Mouse (Mus musculus) embryonic stem cell, embryonic (primary cell): Measurements from ENCODE around the gene Gna11.

ENCODE experiments used
- CTCF ChIA-PET, 4 experiments: fragments of 300-600 bp in 2 of 4; fragments of 350-600 bp in 2 of 4; sonication (Branson Sonifier 250); formaldehyde crosslinking; loops; one replicate each; lab custom pipeline; 2022; ENCODE audit warnings: inconsistent platforms in 2 of 4; lab: Charles Lee
- POLR2A ChIA-PET, 4 experiments: fragments of 300-600 bp in 2 of 4; fragments of 350-600 bp in 2 of 4; sonication (Branson Sonifier 250); formaldehyde crosslinking; loops; one replicate each; lab custom pipeline; 2022; ENCODE audit warnings: antibody characterized with exemption in 4 of 4, inconsistent platforms in 1 of 4; lab: Charles Lee

The Gna11 gene

DNA sequence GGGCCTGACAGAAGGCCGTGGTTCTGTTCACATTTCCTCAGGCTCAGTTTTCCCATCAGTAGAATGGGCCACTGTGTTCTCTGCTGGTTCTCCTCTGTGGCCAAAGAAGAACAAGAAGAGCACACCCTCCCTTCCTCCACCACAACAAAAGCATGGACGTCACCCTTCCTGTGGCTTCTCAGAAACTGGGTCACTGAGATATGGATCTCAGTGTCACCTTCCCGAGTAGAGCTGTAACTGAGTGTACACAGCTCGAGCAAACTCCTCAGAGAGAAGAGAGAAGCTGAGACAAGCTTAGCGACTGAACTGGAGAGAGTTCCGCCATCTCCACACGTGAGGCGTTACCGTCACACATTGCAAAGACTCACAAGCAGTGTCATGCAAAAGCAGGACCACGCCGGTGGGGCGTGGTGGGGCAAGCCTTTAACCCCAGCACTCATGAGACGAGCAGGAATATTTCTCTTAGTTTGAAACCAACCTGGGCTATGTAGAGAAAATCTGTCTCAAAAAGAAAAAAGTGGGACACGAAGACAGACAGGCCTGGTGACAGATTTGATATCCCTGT, 34.7 kb downstream of the Gna11 start:
- CTCF ChIA-PET: interaction anchor here in 2 of 4 experiments (0.6 to 6.2 kb wide), 7 partner anchors 8 to 320 kb away, joined by 3 to 63 read pairs (median 3); no protein-coding TSS in a partner anchor

GRCm38 (mm10) chr10:81507691-81508489, 37.1 kb downstream of the Gna11 start:
- ChIA-PET CTCF (interaction anchor here (0.6 to 6.2 kb wide), 40 partner anchors 9 to 314 kb away, joined by 3 to 63 read pairs (median 4); partner anchors contain the start of genes Celf5 (in 2 of the 4), Atcay (in 1 of the 4), Gipc3 (in 1 of the 4) and Gna15 (in 1 of the 4)), POLR2A (interaction anchor here (0.5 to 5.3 kb wide), 130 partner anchors 8 to 1351 kb away, joined by 3 to 60 read pairs (median 4); partner anchors contain the start of genes Ncln (in 3 of the 4), Pip5k1c (in 3 of the 4), Dohh (in 2 of the 4) and Eef2 (in 2 of the 4))

More for the DNA sequence above, 34.7 kb downstream of the Gna11 start:
- POLR2A ChIA-PET: interaction anchor here in 2 of 4 experiments (0.6 to 5.3 kb wide), 4 partner anchors 8 to 26 kb away, joined by 3 to 48 read pairs (median 10); partner anchors contain the start of genes Gna15 (in 1 of the 2) and Ncln (in 1 of the 2)

DNA sequence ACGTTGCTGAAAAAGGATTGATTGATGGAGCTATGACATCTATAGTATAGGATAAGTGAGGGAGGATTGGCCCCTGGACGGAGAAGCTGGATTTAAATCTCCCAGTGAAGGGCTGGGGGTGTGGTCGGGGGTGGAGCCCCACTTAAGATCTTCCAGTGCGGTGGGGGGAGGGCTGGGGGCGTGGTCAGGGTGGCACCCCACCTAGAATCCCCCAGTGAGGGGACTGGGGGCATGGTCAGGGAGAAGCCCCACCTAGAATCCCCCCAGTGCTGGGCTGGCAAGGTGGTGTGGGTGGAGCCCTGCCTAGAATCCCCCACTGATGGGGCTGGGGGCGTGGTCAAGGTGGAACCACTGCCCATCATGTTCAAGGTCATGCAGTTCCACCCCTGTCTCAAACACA, 37.9 kb downstream of the Gna11 start:
- ChIA-PET POLR2A (interaction anchor here (0.5 to 5.3 kb wide), 62 partner anchors 8 to 621 kb away, joined by 3 to 60 read pairs (median 5); partner anchors contain the start of genes Dohh (in 2 of the 4), Gm48551 (in 2 of the 4), Gna11 (in 2 of the 4) and Gna15 (in 2 of the 4)), CTCF (interaction anchor here (0.6 to 6.2 kb wide), 25 partner anchors 8 to 753 kb away, joined by 3 to 63 read pairs (median 6); partner anchors contain the start of genes Celf5 (in 1 of the 4), Gna15 (in 1 of the 4) and Pip5k1c (in 1 of the 4))

GRCm38 (mm10) chr10:81505016-81505664, 39.9 kb downstream of the Gna11 start:
- ChIA-PET CTCF (interaction anchor here in 2 of 4 experiments (0.7 to 6.2 kb wide), 3 partner anchors 21 to 55 kb away, joined by 3 to 63 read pairs (median 4); no protein-coding TSS in a partner anchor), POLR2A (interaction anchor here in 2 of 4 experiments (0.6 to 4.3 kb wide), 12 partner anchors 9 to 1337 kb away, joined by 3 to 60 read pairs (median 4); partner anchors contain the start of genes Ncln (in 2 of the 2) and Cactin (in 1 of the 2))

DNA sequence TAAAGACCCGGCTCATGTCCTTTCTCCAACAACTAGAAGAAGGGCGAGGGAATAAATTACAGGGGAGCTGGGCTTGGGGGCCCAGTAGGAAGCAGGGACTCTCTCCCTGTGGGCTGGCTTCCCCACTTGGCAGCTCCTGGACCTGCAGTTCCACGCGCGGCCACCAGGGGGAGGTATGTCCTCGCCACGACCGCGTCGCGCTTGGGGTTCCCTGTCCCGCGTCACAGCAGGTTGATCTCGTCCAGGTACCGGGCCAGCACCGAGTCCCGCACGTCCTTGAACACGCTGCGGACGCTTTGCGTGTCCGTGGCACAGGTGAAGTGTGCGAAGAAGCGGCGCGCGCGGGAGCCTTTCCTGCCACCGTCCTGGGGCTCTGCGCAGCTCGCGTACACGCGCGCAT, 42.3 kb downstream of the Gna11 start:
- CTCF ChIA-PET: interaction anchor here (0.5 to 3.1 kb wide), 89 partner anchors 9 to 826 kb away, joined by 3 to 46 read pairs (median 4); partner anchors contain the start of genes Celf5 (in 2 of the 4), Gna15 (in 2 of the 4), Pip5k1c (in 2 of the 4) and Hmg20b (in 1 of the 4)
- POLR2A ChIA-PET: interaction anchor here in 3 of 4 experiments (0.6 to 2.6 kb wide), 26 partner anchors 8 to 397 kb away, joined by 3 to 19 read pairs (median 4); partner anchors contain the start of genes Pip5k1c (in 2 of the 3), Gna15 (in 1 of the 3) and Map2k2 (in 1 of the 3)

DNA sequence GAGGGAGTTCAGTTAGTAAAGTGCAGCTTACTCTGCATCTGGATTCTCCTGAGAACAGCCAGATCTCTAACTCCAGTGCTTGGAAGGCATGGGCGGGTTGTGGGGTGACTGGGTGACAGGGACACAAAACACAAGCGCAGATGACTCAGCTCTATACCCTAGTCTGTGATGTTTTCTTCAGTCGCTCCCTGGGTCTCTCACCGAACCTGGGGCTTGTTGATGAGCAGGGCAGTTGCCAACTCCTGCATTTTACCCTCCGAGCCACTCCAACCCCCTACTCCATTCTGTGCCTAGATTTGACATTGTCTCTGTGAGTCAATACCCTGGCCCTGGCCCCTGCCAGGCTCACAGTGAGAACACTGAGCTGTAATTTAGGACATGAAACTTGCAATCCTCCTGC, 43.1 kb downstream of the Gna11 start:
- POLR2A ChIA-PET: interaction anchor here in 2 of 4 experiments (0.6 to 2.6 kb wide), 16 partner anchors 14 to 321 kb away, joined by 3 to 19 read pairs (median 4); partner anchors contain the start of genes Pip5k1c (in 2 of the 2), Gna15 (in 1 of the 2) and Tjp3 (in 1 of the 2)
- CTCF ChIA-PET: interaction anchor here in 3 of 4 experiments (0.6 to 3.1 kb wide), 31 partner anchors 8 to 695 kb away, joined by 3 to 46 read pairs (median 6); partner anchors contain the start of gene Celf5 (in 1 of the 3)

DNA sequence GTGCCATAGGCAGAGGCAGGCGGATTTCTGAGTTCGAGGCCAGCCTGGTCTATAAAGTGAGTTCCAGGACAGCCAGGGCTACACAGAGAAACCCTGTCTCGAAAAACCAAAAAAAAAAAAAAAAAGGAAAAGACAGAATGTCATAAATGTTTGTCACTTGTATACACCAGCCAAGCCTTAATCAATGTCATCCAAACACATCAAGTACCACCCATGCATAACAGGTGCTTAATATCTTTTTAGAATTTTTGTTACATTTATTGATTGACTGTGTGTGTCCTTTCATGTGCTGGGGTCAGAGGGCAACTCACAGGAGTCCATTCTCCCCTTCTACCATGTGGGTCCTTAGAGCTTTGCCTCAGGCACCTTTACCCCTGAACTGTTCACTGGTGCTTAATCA, 45.0 kb downstream of the Gna11 start, which contains the start of gene S1pr4:
S1pr4 (minus strand) TSS at position 101 of the 400 bp plus-strand sequence.
- ChIA-PET POLR2A (interaction anchor here in 2 of 4 experiments (0.8 to 3.0 kb wide), 5 partner anchors 8 to 36 kb away, joined by 3 to 16 read pairs (median 4); partner anchors contain the start of genes Celf5 (in 1 of the 2) and Gna15 (in 1 of the 2)), CTCF (interaction anchor here in 1 of 4 experiments (1.5 kb wide), 1 partner anchor 52 kb away, joined by 6 read pairs; no protein-coding TSS in a partner anchor)

DNA sequence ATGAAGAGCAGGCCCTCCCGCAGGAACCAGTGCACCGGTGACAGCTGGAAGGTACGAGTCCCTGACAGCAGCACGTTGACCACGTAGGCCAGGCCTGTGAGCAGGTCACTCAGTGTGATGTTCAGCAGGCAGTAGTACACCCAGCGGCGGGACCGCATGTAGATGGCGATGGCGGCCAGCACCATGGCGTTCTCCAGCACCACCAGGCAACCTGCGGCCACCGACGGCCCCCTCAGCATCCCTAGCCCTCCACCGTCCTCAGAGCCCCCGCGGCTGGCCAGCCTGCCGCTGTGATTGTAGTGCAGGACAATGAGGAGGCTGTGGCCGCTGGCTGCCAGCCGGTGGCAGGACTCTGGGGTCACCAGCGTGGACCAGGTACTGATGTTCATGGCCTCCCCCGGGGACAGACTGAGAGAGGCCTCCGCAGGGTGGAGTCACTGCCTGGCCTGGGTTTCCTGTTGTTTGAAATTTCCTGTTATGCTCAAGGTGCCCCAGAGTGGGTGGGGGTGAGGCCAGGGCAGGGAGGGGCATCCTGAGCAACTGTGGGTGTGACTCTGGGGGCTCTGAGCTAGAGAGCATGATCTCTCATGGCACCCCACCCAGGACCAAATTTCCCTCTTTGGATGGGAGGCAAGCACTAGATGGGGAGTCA, 45.6 kb downstream of the Gna11 start:
- ChIA-PET CTCF (interaction anchor here in 1 of 4 experiments (1.2 to 1.7 kb wide), 3 partner anchors 8 to 52 kb away, joined by 6 to 8 read pairs (median 6); no protein-coding TSS in a partner anchor), POLR2A (interaction anchor here in 2 of 4 experiments (1.0 to 3.0 kb wide), 2 partner anchors 8 to 9 kb away, joined by 5 to 16 read pairs; no protein-coding TSS in a partner anchor)

GRCm38 (mm10) chr10:81498316-81499249, 46.4 kb downstream of the Gna11 start:
- ChIA-PET CTCF (interaction anchor here in 2 of 4 experiments (0.5 to 1.7 kb wide), 4 partner anchors 9 to 104 kb away, joined by 3 to 8 read pairs (median 5); no protein-coding TSS in a partner anchor), POLR2A (interaction anchor here in 2 of 4 experiments (0.6 to 5.5 kb wide), 6 partner anchors 8 to 139 kb away, joined by 3 to 60 read pairs (median 3); no protein-coding TSS in a partner anchor)

DNA sequence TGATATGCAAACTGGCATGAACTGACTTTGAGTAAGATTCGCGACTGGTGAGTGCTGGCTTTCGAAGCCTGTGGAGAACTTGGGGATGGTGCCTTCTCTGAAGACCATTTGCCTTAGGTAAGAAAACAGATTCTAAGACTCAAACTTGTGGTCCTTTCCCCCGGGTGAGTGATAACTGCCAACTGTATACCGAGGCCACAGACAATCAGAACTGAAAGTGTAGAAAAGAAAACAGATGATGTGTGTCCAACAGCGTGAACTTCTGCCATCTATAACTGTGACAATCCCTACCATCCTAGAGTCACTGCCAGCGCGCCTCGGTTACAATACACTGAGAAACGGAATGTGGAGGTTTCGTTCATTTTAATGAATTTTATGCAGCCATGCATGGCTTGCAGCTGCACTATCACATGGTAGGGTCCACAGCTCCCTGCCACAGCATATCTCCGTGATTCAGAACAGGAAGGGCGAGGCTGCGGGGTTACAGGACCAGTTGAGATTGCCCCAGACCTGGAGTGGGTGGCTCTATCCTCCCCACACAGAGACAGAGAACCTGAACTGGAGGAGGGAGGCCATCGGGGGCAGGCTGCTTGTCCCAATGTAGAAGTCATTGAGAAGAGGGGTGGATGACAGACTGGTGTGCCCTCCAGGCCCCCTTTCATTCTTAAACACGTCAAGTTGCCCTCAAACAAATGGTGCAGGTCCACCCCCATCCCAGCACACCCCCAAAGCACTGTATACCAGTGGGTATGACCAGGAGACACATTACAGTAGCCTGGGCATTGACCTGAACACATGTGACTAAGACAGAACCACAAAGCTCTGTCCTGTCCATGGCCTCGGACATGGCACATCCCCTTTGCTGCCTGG, 47.4 kb downstream of the Gna11 start:
- CTCF ChIA-PET: interaction anchor here in 2 of 4 experiments (0.6 to 2.4 kb wide), 7 partner anchors 13 to 205 kb away, joined by 3 to 10 read pairs (median 4); partner anchors contain the start of genes Celf5 (in 1 of the 2) and Pip5k1c (in 1 of the 2)
- POLR2A ChIA-PET: interaction anchor here in 2 of 4 experiments (0.6 to 5.5 kb wide), 15 partner anchors 9 to 205 kb away, joined by 3 to 60 read pairs (median 3); partner anchors contain the start of genes Celf5 (in 1 of the 2) and Pip5k1c (in 1 of the 2)

- ChIA-PET POLR2A (interaction anchor here in 3 of 4 experiments (0.6 to 5.5 kb wide), 47 partner anchors 9 to 567 kb away, joined by 3 to 60 read pairs (median 4); partner anchors contain the start of genes Pip5k1c (in 2 of the 3), Cactin (in 1 of the 3), Celf5 (in 1 of the 3) and Eef2 (in 1 of the 3)), CTCF (interaction anchor here in 3 of 4 experiments (0.6 to 2.5 kb wide), 25 partner anchors 11 to 616 kb away, joined by 3 to 13 read pairs (median 3); partner anchors contain the start of genes Celf5 (in 2 of the 3), Gna11 (in 1 of the 3) and Pip5k1c (in 1 of the 3))
Observed at GRCm38 (mm10) chr10:81496969-81497368, 48.0 kb downstream of the Gna11 start.

DNA sequence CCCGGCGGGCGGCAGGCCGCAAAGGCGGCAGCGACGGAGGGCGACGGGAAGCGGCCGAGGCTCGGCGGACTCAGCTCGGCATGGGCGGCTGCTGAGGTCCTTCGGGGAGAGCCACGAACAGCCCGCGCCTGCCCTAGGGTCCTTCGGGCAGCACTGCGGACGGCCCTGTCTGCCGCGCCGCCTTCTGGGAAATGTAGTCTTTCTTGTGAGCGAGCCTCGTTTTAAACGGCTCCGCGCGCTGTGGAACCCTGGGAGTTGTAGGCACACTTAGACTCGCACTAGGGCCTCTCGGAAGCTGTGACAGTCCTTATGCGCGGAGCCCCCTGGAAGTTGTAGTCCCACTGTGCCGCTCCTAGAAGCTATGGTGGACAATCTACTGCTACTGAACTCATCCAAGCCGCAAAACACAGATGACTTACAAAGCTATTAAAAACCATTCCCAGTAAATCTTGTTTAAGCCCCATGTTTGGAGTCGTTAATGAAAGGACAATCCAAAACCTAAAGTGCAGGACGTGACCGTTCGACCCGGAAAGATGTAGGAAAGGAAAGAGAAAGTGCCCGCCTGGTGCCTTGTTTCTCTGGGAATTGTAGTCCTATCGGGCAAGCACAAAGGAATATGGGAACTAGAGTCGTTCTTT, 48.6 kb downstream of the Gna11 start, which contains the start of gene Ncln:
Ncln (minus strand) TSS at position 129 of the 638 bp plus-strand sequence.
- ChIA-PET POLR2A (interaction anchor here (0.5 to 5.5 kb wide), 53 partner anchors 8 to 567 kb away, joined by 3 to 60 read pairs (median 4); partner anchors contain the start of genes Pip5k1c (in 2 of the 4), Cactin (in 1 of the 4), Celf5 (in 1 of the 4) and Eef2 (in 1 of the 4)), CTCF (interaction anchor here (0.5 to 2.5 kb wide), 31 partner anchors 8 to 615 kb away, joined by 3 to 13 read pairs (median 3); partner anchors contain the start of genes Celf5 (in 2 of the 4), Gna11 (in 1 of the 4) and Pip5k1c (in 1 of the 4))
